Mouse (Mus musculus) inflammation-experienced regulatory T-cells, adult 6 months (primary cell): ENCODE measurements around the gene Sh3kbp1. TPM values are rescaled to one million over a fixed set of nuclear protein-coding genes. Genes with fewer than 3 reads are reported as not detected.
"Not testable (repeated sequence)": the region's sequence is repeated elsewhere in the genome, so short reads cannot be mapped to it uniquely, and the experiment has no call there.

ENCODE experiments used
- ATAC-seq: one replicate; pipeline ENCODE4 v1.8.0; 2017
- polyA plus RNA-seq, 3 experiments: library from polyadenylated mRNA; unstranded; fragments of 100-300 nt; shearing (Covaris generic); gene quantifications; one replicate each; pipeline ENCODE4 v1.2.1; 2017

The Sh3kbp1 gene
- polyA plus RNA-seq, result 100 to 1,000 TPM; 240 to 325 (median 290) TPM

DNA sequence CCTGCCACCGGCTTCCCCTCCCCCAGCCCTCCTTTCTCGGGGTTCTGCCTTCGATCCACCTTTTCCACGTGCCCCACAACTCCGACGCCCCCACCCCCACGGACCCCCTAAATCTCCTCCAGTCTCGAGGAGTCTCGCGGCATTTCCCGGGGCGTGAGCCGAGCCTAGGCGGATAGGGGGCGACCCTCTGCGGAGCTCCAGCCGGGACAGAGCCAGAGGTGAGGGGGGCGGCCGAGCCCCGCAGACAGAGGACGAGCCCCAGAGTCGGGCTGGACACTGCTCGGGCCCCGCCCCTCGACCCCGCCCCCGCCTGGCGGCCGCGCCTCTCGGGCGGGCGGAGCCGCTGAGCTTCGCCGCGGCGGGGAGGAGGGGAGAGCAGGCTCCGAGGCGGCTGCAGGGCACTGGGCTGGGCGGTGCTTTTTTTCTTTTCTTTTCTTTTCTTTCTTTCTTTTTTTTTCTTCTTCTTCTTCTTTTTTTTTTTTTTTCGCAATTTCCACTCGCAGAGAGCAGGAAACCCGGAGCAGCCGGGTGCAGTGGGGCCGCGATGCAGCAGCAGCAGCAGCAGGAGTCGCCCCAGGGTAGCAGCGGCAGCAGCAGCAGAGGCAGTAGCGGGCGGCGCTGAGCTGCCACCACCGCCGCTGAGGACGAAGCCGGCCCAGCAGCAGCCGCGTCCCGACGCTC lies at the start of gene Sh3kbp1:
TSS of gene Sh3kbp1 (plus strand) at position 366 of the 681 bp plus-strand sequence.
- ATAC-seq, result peak; percentile 55

DNA sequence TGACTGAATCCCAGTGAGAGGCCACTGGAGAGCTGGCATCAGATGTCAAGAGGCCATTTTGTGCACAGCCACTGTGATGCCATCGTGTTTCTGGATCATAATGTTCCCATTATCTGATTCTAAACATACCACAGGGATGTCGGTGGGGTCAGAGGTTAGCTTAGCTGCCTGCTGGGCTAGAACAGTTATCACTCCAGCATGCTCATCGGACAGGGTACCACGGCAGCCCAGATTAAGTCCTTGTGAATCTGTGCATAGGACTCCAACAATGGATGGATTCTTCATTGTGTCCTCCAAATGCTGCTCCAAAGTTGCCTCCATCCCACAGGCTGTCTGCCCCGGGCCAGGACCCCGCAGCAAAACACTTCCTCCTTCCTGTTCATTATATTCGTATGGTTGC lies 42.3 kb upstream of the Sh3kbp1 start:
- not testable (repeated sequence) for ATAC-seq

DNA sequence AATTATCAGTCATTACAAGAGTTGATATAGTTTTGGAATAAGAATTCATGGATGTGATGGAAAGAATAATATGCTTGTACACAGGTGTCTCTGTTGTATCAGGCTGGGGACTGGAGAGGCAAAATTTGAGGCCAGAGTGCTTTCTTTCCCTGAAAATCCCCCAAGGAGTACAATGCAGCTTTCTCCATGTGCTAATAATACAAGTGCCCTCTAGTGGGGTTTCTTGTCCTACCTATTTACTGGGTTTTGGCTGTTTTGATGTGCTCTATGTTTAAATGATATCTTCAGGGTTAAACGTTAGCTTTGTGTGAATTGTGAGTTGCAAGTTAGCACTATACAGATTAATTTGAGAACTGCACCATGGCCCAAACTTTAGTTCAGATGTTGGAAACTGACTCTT lies 35.4 kb upstream of the Sh3kbp1 start:
- no peak for ATAC-seq

DNA sequence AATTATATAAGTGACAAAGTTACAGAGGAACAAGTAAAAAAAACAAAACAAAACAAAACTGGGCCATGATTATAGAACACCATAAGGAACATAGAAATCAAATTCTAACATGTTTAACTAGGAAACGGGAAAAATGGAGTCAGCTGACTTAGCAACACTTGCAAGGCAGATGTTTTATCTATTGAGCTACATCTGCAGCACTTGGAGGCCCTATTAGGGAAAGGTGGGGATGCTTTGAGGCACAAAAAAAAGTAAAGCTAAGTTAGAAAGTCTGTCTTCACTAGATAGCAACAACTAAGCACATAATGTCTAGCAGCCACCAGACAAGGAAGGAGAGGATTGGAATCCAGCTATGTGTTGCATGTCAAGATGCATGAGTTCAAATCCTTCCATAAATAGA lies 29.6 kb upstream of the Sh3kbp1 start:
- ATAC-seq, result no peak

DNA sequence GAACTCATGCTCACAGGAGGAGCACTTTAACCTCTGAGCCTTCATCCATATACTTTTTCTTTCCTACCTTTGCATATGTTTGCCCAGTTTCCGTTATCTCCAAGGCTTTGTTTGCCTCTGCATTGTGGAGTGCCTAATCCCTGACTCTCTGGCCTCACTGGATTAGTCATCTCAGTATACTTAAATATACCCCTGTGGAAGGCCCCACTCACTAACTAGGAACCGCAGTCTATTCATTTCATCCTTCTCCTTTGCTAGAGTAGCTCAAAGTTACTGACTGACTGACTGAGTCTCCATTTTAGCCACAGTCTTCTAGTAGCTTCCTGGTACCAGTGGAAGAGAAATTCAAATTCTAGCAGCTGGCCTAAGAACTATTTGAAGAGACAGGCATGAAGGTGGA lies 22.2 kb upstream of the Sh3kbp1 start:
- no peak for ATAC-seq

DNA sequence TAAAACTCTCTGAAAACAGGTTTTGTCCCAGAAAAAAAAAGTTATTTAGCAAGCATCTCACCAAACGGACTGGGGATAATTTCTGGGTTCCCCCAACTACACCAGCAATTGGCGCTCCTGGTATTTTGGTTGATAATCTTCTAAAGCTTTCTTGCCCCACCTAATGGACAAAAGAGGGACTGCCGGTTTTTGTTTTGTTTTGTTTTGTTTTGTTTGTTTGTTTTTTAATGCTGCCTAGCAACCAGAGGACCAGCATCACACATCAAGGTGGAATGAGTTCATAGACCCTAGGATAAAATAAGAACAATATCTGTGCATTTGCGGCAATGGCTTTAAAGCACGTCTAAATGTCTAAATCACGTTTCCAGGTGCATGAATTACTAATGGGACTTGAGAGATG lies 20.1 kb upstream of the Sh3kbp1 start:
- ATAC-seq, result peak; percentile 65

DNA sequence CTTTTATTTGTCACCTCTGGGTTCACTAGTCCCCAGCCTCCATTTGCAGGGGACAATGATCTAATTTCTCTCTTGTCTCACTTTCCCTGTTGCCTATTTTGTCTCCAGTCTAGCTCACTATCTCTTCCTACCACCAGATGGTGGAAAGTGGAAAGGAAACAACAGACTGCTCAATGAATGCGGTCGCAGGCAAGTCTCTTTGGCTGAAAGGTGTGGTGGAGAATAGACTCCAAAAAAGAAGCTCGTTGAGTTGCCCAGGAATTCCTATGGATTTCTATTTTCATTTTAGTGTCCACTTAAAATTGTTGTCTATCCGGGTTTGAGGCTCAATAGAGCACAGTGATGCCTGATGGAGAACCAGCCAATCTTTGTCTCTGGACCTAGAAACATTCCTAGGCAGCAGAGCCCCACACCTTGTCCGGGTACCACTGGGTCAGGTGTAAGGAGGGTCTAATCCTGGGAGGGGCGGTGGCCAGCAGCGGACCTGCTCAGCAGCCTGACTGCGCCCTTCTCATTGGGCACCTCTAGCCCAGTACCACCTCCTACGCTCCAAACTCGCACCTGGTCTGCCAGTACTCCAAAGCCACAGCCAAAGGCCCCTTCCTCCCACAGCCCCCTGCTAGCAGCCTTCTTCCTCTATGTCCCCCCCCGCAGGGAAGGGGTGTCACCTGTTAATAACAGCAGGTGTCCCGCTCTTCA lies 715 bp upstream of the Sh3kbp1 start:
- peak; percentile 56 for ATAC-seq

DNA sequence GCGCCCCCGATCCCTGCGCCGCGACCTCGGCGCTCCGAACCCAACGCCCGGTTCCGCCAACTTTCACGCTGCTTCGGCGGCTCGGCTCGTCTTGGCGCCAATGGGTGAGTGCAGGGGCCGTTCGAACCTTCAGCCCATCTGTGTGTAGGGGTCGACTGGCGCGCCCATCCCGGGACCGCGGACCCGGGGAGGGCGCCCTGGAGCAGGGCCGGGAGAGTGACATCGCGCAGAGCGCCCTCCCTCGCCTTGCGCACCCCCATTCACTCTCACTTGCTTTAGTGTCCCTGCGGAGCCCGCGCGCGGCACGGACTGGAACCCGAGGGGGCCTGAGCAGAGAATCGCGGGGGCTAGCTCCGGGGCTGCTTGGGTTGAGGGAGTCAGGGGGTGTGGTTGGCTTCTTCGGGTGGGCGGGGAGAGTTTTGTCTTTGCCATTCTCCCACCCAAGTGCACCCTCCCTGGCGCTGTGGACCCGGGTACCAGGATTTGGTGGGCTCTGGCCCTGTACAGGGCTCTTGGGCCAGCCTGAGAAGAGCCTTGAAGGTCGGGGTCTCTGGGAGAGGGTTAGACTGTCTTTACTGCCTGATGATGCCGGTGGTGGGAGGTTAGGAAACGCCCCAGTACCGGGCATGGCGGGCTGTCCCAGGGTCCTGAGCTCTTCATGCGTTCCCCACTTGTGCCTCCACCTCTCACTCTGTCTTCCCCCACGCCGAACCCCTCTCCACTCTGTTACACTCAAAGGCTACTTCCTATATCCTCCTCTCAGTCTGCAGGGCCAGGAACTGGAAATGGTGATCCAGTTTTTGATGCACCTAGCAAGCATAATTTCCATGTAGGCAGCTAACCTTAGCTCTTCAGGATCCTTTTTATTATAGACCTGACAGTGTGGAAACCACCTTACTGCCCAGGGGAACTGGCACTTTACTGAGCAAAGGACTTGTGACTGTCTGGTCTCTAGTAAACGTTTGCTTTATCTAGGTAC lies 805 bp downstream of the Sh3kbp1 start:
- ATAC-seq, result peak; percentile 36

DNA sequence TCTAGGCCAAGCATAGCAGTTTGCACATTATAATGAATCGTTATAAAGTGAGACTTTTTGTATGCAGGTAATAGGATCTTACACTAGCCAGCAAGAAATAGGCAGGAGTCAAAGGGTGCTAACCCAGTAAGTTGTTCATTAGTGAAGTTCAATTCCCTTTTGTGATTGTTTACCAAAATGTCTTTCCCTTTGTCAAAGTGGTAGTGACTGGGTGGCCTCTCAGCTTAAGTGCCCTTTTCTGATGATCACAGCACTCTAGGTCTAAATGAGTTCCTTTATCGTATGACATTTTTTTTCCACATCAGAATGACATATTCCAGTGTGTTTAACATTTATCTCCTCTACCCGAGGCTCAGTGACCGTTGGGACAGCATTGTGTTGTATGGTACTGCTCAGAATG lies 1.6 kb downstream of the Sh3kbp1 start:
- ATAC-seq, result no peak

DNA sequence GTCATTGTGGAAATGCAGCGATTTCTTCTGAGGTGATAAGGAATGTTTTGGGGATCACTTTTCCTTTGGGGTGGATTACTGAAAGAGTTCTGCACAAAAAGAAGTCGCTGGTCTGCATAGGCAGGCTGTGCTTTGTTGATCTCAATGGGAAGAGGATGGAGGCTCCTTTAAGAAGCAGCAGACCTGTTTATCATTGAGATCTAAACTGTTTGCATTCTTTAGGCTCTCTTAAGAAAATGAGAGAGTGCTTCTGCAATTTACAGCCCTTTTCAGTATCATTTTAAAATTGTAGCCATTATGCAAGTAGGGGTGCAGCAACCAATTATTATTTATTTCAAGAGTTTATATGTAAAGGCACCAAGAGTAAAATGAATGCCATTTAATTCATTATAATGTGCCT lies 2.1 kb downstream of the Sh3kbp1 start:
- no peak for ATAC-seq

DNA sequence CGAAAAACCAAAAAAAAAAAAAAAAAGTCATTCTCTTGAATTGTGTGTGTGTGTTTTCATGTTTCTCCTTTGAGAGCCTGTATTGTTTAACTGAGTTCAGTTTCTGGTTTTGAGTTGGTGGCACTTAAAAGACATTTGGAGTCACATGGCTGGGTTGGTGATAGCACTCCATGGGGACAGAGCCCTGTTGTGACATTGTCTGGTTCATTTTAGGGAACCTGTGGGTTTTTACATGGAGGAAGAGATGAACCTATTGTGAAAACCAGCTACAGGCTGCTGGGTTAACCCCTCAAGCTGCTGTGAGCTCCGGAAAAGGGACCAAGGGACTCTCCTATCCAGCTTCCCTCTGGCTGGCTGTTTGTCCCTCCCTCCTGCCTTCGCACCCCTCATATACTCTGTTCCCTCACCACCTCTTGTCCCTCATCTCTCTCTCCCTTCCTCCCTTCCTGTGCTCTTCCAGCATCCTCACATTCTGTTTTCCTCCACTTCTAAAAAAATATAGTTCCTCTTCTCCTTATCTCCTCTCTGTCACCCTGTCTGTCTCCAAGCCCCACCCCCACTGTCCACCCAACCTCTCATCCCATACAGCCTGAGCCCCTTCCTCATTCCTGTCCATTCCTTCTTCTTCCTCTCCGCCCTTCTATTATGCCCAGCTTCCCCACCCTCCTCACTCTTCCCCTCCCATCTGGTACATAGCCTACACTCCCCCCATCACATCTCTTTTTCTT lies 11.6 kb downstream of the Sh3kbp1 start:
- no peak for ATAC-seq

DNA sequence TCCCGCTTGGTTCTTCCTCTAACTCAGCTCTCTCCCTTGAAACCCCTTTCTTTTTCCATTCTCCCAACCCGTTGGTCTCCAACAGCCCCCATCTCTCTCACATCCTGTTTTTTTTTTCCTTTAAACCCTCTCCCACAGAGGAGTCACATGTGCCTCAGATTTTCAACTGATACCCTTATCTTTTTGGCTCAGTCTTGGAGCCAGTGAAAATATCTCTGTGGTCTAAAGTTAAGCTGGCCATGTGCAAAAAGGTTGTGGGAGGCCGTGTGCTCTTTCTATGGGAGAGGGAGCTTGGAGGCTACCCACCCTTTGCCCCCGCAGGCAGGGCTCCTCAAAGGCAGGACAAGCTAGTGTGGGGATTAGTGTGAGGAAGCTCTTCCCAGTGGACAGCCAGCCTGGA lies 12.9 kb downstream of the Sh3kbp1 start:
- ATAC-seq, result no peak

DNA sequence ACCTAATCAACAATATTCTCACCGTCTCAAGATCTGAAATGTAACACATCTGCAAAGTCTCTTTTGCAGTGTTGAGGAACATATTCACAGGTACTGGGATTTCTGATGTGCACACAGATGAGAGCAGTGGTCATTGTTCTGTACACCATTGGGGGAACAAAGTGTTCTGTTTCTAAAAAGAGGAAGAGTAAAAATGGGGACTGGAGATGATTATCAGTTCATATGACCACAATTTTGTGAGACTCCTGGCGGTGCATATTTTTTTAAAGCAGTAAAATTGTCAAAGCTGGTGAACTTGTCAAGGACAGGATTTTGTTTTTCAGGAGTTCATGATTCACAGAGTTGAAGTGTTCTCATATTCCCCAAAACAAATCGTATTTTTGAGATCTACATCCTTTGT lies 18.2 kb downstream of the Sh3kbp1 start:
- ATAC-seq, result no peak

DNA sequence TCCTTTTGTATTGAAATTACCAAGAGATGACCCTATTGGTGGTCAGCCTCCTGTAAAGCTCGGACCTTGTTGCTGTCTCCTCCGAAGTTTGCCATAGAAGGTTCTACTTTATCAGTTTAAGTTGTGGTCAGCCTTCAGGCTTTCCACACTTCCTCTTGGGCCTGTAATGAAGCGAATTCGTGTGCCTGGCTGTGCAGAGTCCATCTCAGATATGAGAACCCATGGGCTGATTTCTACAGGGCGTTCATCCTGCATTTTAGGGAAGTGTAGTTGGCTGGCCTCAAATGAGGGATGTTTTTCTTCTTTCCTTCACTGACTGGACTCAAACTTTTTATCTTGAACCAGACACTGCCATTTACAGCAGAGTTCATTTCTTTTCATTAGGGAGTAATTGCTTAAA lies 20.5 kb downstream of the Sh3kbp1 start:
- no peak for ATAC-seq

DNA sequence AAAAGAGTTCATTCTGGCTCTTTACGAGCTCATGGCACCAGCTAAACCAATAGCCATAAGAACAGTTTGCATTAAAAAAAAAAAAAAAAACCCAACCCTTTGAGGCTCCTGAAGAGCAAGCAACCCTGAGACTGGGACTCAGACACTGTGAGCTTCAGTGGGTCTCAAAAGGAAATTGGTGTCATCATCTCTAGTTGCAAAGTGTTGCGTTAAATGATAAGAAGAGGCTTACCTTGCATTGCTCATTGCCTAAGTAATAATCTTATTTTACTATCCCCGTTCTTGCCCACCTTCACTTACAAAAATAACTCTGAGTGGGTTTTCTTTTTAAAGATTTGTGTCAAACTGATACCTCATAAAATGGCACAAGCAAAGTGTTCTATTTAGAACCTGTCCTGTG lies 21.5 kb downstream of the Sh3kbp1 start:
- no peak for ATAC-seq

DNA sequence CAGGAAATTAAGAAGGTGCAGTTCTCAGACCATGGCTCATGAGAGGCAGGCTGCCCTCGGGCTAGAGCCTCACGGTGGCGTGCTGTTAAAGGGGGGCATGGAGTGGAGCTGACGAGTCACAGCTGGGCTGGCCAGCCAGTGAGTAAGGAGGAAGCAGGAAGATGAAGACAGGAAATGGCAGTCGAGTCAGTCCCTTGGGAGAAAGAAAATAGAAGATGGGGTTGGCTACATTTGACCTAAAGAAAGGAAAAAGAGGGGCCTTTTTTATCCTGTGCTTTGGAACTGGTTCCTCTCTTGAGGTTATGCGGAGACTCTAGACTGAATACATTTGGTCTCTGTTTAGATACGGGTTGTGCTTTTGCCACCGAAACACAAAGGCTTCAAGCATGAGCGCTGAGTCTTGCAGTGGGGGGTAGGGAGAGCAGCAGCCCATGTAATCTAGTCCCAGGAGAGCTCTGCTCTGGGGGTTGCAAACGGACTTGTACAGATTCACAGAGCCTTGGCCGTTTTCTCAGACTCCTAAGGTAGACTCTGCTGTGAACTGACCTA lies 23.1 kb downstream of the Sh3kbp1 start:
- peak; percentile 35 for ATAC-seq

DNA sequence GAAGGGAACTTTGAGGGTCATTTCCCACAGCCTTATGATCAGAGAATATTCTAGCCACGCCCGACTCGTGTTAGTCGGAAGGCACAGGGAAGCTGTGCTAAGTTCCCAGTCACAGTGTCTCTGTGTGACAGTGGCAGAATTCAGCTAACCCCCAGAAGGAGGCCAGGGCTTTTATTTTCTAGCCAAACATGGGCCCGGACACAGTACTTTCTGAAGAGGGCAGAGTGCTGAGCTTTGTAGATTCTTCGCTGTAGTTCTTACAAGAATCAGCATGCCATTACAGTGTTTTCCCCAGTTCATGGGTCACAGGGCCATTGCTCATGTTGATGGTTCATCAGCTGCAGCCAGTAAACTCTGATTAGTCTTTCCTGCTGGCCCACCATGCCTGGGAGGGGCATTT lies 23.7 kb downstream of the Sh3kbp1 start:
- no peak for ATAC-seq

DNA sequence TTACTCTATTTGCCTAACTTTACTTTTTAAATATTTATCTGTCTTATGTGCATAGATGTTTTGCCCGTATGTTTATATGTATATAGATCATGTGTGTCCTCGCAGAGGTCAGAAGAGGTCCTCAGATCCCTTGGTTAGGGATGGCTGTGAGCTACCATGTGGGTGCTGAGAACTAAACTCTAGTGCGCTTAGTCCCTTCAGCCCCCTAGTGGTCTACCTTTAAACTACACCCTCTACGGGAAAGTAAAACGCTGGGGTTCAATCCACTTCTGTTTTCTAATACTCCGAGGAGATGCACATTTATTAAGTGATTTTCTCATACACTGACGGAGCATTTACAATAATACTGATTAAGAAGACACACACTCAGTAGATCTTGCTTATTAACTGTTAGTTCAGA lies 44.3 kb downstream of the Sh3kbp1 start:
- ATAC-seq, result no peak

DNA sequence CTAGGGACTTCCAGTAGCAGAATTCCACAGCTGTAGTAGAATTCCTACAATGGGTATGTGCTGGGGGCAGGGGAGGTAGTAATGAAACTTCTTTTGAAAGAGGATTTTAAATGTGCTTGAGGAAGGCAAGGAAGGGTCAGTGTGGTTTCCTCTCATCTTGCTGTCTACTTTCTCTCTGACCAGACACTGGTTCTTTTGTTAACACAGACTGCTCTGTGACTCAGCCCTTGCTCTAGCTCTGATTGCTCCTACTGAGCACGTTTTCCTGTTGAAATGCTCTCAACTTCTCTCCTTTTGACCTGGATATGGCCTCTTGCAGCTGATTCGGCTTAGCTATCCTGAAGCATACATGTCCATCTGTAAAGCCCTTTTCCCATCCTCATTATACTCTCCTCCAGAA lies 45.4 kb downstream of the Sh3kbp1 start:
- ATAC-seq, result no peak

DNA sequence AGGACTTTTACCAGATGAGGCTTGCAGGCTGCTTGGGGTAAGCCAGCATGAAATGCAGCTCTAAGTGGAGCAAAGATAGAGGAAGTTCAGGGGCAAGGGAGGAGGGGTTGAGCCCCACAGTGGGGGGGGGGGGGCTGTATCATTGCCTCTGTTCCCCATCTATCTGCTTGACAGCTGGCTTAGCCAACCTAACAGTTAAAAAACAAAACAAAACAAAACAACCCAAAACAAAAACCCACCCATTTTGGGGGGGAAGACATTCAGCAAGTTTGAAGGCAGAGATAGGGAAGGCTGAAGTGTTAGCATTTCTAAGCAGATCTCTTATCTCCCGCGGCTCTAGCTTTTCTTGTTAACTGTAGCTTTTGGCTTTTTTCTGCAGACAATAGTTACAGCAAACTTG lies 49.2 kb downstream of the Sh3kbp1 start:
- no peak for ATAC-seq

DNA sequence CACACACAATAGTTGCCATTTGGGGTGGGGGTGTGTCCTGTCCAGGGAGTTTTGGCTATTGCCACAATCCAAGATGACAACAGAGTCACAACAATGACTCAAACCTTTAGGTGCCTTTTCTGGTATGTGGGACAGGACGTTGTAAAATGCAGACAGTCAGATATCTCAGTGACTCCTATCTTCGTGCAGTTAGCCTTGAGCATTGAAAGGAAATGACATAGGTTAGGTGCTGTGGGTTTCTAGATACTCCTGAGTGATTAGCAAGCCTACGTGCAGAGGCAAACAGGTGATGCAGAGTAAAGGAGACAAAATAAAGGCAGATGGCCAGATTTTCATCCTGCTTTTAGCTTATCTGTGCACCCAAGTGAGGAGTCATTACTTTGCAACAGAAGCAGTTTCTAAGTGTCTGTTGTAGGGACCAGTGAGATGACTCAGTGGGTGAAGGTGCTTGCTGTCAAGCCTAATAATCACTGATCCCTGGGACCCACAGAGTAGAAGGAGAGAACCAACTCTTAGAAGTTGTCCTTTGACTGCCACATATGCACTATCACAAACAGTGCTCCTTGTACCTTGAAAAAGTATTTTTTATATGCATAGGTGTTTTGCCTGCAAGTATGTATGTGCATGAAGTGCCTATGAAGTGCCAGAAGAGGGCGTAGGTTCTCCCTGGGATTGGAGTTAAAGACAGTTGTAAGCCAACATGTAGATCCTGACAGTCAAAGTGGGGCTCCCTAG lies 50.7 kb downstream of the Sh3kbp1 start:
- ATAC-seq, result peak; percentile 77
